In the genomic region with DNA sequence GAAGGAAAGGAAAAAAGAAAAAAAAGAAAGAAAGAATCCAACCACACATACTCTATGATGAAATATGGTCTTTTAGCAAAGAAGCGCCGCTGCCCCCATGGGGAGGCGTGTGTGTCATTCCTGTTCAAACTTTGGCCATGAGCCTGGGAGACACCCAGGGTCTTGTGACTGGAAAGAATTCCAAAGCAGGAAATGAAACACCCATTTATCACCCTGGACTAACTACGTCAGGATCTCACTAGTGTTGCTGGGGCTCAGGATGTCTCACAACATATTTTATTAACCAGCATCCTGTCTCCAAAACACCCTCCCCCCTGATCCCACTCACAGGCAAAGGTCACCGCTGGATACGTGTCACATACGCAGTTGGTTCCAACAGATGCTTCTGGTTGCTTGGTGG, we compare ENCODE assay signal across 10 mouse cellular contexts. TPM values are rescaled to one million over a fixed set of nuclear protein-coding genes. Genes with fewer than 3 reads are reported as not detected.
DNase-seq lines count a peak whose midpoint lies in the region; ATAC-seq and TF ChIP-seq lines count a peak whose summit lies in the region.
"Had no signal": no experiment of that assay in that cellular context is flagged by ENCODE, and none has a peak within 500 bp of the region (broad histone marks: within the 10 kb centered on the region; RNA-seq: fewer than 3 reads in every experiment).

No protein-coding gene starts in this region.

- 0 out of 2 replicates have a peak, but pooled peaks have one; percentile 6 for TF ChIP-seq CTCF in heart, adult 2 months (IDR thresholded peaks at IDR 0.05)

- no peaks in the 10 kb centered on the region for H3K9me3 ChIP-seq in embryonic facial prominence, embryonic 14.5 days (ENCODE audit: control insufficient read depth, low read length)
- no peaks in the 10 kb centered on the region for H3K9me3 ChIP-seq in embryonic facial prominence, embryonic 10.5 days
- H3K9me3 ChIP-seq in kidney, embryonic 16.5 days (ENCODE audit: low read length), result no peaks in the 10 kb centered on the region

- peak; percentile 32 for DNase-seq in embryonic facial prominence, embryonic 14.5 days (ENCODE audit: low spot score)
- no peak for DNase-seq in embryonic facial prominence, embryonic 10.5 days (ENCODE audit: low spot score)
- peak in 1 of 2 experiments; percentile 57 for DNase-seq in heart, adult 2 months
- peak; percentile 80 for DNase-seq in lung, postnatal 25 days (ENCODE audit: low spot score)
- no peak for DNase-seq in layer of hippocampus, postnatal 25 days (ENCODE audit: extremely low spot score in 1 of 2, low spot score in 1 of 2)
- no peak for DNase-seq in ovary, postnatal 14 days (ENCODE audit: low spot score)
- no peak for DNase-seq in urinary bladder, adult 18-20 months (ENCODE audit: low spot score in 2 of 2)

- H3K27me3 ChIP-seq in embryonic facial prominence, embryonic 14.5 days (replicated peaks; ENCODE audit: control insufficient read depth, insufficient read depth, low read length), result no peaks in the 10 kb centered on the region
- no peaks in the 10 kb centered on the region for H3K27me3 ChIP-seq in embryonic facial prominence, embryonic 10.5 days (replicated peaks; ENCODE audit: low read depth, poor library complexity, severe bottlenecking)
- no peaks in the 10 kb centered on the region for H3K27me3 ChIP-seq in heart, adult 2 months (ENCODE audit: control insufficient read depth, insufficient read depth, low read length)
- H3K27me3 ChIP-seq in kidney, embryonic 16.5 days (ENCODE audit: insufficient read depth, low read length), result no peaks in the 10 kb centered on the region

- intact Hi-C loops in heart, adult 2 months (cut with DNase I), result loop anchor here (1.0 kb wide), 1 partner anchor 32 kb away; no protein-coding TSS in a partner anchor

- no peak for ATAC-seq in embryonic facial prominence, embryonic 14.5 days (ENCODE audit: low read depth)
- ATAC-seq in kidney, embryonic 16.5 days (ENCODE audit: low FRiP score, low TSS enrichment), result peak; percentile 67

- TF ChIP-seq EP300 in heart, adult 2 months (IDR thresholded peaks at IDR 0.05; ENCODE audit: insufficient read depth, low read depth, low read length), result no peak

- H3K4me3 ChIP-seq in embryonic facial prominence, embryonic 14.5 days (ENCODE audit: low read depth, low read length), result no peak overlapping the region
- no peak overlapping the region for H3K4me3 ChIP-seq in embryonic facial prominence, embryonic 10.5 days
- no peak overlapping the region for H3K4me3 ChIP-seq in heart, adult 2 months
- no peak overlapping the region for H3K4me3 ChIP-seq in kidney, embryonic 16.5 days (ENCODE audit: low read length)
- H3K4me3 ChIP-seq: erythroblast, embryonic 14.5 days had no signal

- H3K79me2 ChIP-seq in heart, adult 2 months (replicated peaks; ENCODE audit: control insufficient read depth, insufficient read depth, low read length), result no peaks in the 10 kb centered on the region

- H3K27ac ChIP-seq in embryonic facial prominence, embryonic 14.5 days (replicated peaks; ENCODE audit: low read depth, low read length), result no peak overlapping the region
- H3K27ac ChIP-seq in embryonic facial prominence, embryonic 10.5 days (replicated peaks), result no peak overlapping the region
- no peak overlapping the region for H3K27ac ChIP-seq in heart, adult 2 months
- H3K27ac ChIP-seq in kidney, embryonic 16.5 days (ENCODE audit: low read length), result peak overlapping the region; percentile 63; the same call in 1 of the 2 replicates

- H3K4me1 ChIP-seq in embryonic facial prominence, embryonic 14.5 days (ENCODE audit: control insufficient read depth, insufficient read depth, low read length), result peaks cover 13% of the 10 kb centered on the region; the same call in 1 of the 2 replicates
- peaks cover 19% of the 10 kb centered on the region for H3K4me1 ChIP-seq in embryonic facial prominence, embryonic 10.5 days
- peaks cover 18% of the 10 kb centered on the region for H3K4me1 ChIP-seq in heart, adult 2 months (ENCODE audit: control insufficient read depth, insufficient read depth, low read length)
- H3K4me1 ChIP-seq in kidney, embryonic 16.5 days (ENCODE audit: insufficient read depth, low read length), result peaks cover 46% of the 10 kb centered on the region

- TF ChIP-seq POLR2A in heart, adult 2 months (IDR thresholded peaks at IDR 0.05; ENCODE audit: insufficient read depth, low read depth, low read length), result no peak

- no peak overlapping the region for H3K9ac ChIP-seq in embryonic facial prominence, embryonic 14.5 days (ENCODE audit: low read depth, low read length)
- H3K9ac ChIP-seq in heart, adult 2 months (ENCODE audit: low read depth, low read length), result no peak overlapping the region
- H3K9ac ChIP-seq in kidney, embryonic 16.5 days (replicated peaks; ENCODE audit: low read length), result no peak overlapping the region

- 73% methylated on average over 7 of the region's 7 CpGs for WGBS in embryonic facial prominence, embryonic 14.5 days
- 85% methylated on average over 7 of the region's 7 CpGs for WGBS in embryonic facial prominence, embryonic 10.5 days
- WGBS in heart, adult 2 months, result 31% methylated on average over 7 of the region's 7 CpGs
- 35% methylated on average over 7 of the region's 7 CpGs for WGBS in kidney, embryonic 16.5 days

- H3K36me3 ChIP-seq in embryonic facial prominence, embryonic 14.5 days (ENCODE audit: control insufficient read depth, insufficient read depth, low read length), result no peaks in the 10 kb centered on the region
- no peaks in the 10 kb centered on the region for H3K36me3 ChIP-seq in embryonic facial prominence, embryonic 10.5 days (replicated peaks)
- no peaks in the 10 kb centered on the region for H3K36me3 ChIP-seq in heart, adult 2 months (ENCODE audit: control insufficient read depth, insufficient read depth, low read length)
- no peaks in the 10 kb centered on the region for H3K36me3 ChIP-seq in kidney, embryonic 16.5 days (ENCODE audit: insufficient read depth, low read length)

- H3K4me2 ChIP-seq in embryonic facial prominence, embryonic 14.5 days (ENCODE audit: low read depth, low read length), result no peak overlapping the region
- H3K4me2 ChIP-seq in kidney, embryonic 16.5 days (replicated peaks; ENCODE audit: low read depth, low read length), result no peak overlapping the region

RNA-seq across cellular contexts. Expression of a gene that starts 21.3 kb away (rescaled TPM):
- polyA plus RNA-seq in embryonic facial prominence, embryonic 14.5 days (2014; fragmentation: Nextera tagmentation; extraction: Ambion mirVana), result 0.86 and 1.2 TPM in 2 replicates
- 0.74 and 1.0 TPM in 2 replicates for polyA plus RNA-seq in embryonic facial prominence, embryonic 10.5 days (2016; fragmentation: Nextera tagmentation; extraction: Ambion mirVana)
- 1 to 10 TPM; 2.6 to 2.7 TPM for total RNA-seq in heart, adult 2 months (2021)
- polyA plus RNA-seq in heart, adult 2 months (2012; rRNA removed), result 1.4 and 1.6 TPM in 2 replicates
- 1.1 and 1.4 TPM in 2 replicates for polyA plus RNA-seq in kidney, embryonic 16.5 days (2015; fragmentation: Nextera tagmentation; extraction: Ambion mirVana)
- total RNA-seq in layer of hippocampus, postnatal 25 days (2021), result 1 to 10 TPM; 2.2 to 2.4 TPM
- polyA plus RNA-seq: erythroblast, embryonic 14.5 days had no signal

RNA-seq across cellular contexts. Expression of a gene that starts 31.8 kb away (rescaled TPM):
- polyA plus RNA-seq in embryonic facial prominence, embryonic 14.5 days (2014; fragmentation: Nextera tagmentation; extraction: Ambion mirVana), result 119 and 148 TPM in 2 replicates
- polyA plus RNA-seq in embryonic facial prominence, embryonic 10.5 days (2016; fragmentation: Nextera tagmentation; extraction: Ambion mirVana), result 189 and 190 TPM in 2 replicates
- total RNA-seq in heart, adult 2 months (2021), result 100 to 1,000 TPM; 148 to 191 TPM
- 152 and 158 TPM in 2 replicates for polyA plus RNA-seq in heart, adult 2 months (2012; rRNA removed)
- 130 and 134 TPM in 2 replicates for polyA plus RNA-seq in kidney, embryonic 16.5 days (2015; fragmentation: Nextera tagmentation; extraction: Ambion mirVana)
- total RNA-seq in layer of hippocampus, postnatal 25 days (2021), result 10 to 100 TPM; 55.2 to 63.5 TPM

RNA-seq across cellular contexts. Expression of a gene that starts 32.5 kb away (rescaled TPM):
- 0.28 and 0.75 TPM in 2 replicates for polyA plus RNA-seq in embryonic facial prominence, embryonic 14.5 days (2014; fragmentation: Nextera tagmentation; extraction: Ambion mirVana)
- 0.02 and 0.08 TPM in 2 replicates for polyA plus RNA-seq in embryonic facial prominence, embryonic 10.5 days (2016; fragmentation: Nextera tagmentation; extraction: Ambion mirVana)
- total RNA-seq in heart, adult 2 months (2021), result not detected
- polyA plus RNA-seq in heart, adult 2 months (2012; rRNA removed), result 0.26 and 0.86 TPM in 2 replicates
- 0.04 and 0.05 TPM in 2 replicates for polyA plus RNA-seq in kidney, embryonic 16.5 days (2015; fragmentation: Nextera tagmentation; extraction: Ambion mirVana)
- 1 to 10 TPM in 1 of 2 experiments, under 1 TPM in 1; 0.74 to 1.3 TPM for total RNA-seq in layer of hippocampus, postnatal 25 days (2021)
- polyA plus RNA-seq: erythroblast, embryonic 14.5 days had no signal

RNA-seq across cellular contexts. Expression of a gene that starts 32.5 kb away (rescaled TPM):
- 10.7 and 12.5 TPM in 2 replicates for polyA plus RNA-seq in embryonic facial prominence, embryonic 14.5 days (2014; fragmentation: Nextera tagmentation; extraction: Ambion mirVana)
- 19.9 and 21.4 TPM in 2 replicates for polyA plus RNA-seq in embryonic facial prominence, embryonic 10.5 days (2016; fragmentation: Nextera tagmentation; extraction: Ambion mirVana)
- 10 to 100 TPM in 1 of 2 experiments, 1 to 10 TPM in 1; 8.5 to 11.7 TPM for total RNA-seq in heart, adult 2 months (2021)
- 8.1 and 8.6 TPM in 2 replicates for polyA plus RNA-seq in heart, adult 2 months (2012; rRNA removed)
- 20.5 and 21.0 TPM in 2 replicates for polyA plus RNA-seq in kidney, embryonic 16.5 days (2015; fragmentation: Nextera tagmentation; extraction: Ambion mirVana)
- total RNA-seq in layer of hippocampus, postnatal 25 days (2021), result 1 to 10 TPM; 1.0 to 1.2 TPM

RNA-seq across cellular contexts. Expression of a gene that starts 50.9 kb away (rescaled TPM):
- polyA plus RNA-seq in embryonic facial prominence, embryonic 14.5 days (2014; fragmentation: Nextera tagmentation; extraction: Ambion mirVana), result 0.38 and 0.58 TPM in 2 replicates
- not detected in 2 replicates for polyA plus RNA-seq in embryonic facial prominence, embryonic 10.5 days (2016; fragmentation: Nextera tagmentation; extraction: Ambion mirVana)
- 1 to 10 TPM; 1.9 to 2.1 TPM for total RNA-seq in heart, adult 2 months (2021)
- 0.02 TPM in 1 of 2 replicates, not detected in the other for polyA plus RNA-seq in heart, adult 2 months (2012; rRNA removed)
- polyA plus RNA-seq in kidney, embryonic 16.5 days (2015; fragmentation: Nextera tagmentation; extraction: Ambion mirVana), result 0.06 TPM in 2 replicates
- under 1 TPM; 0.39 to 0.59 TPM for total RNA-seq in layer of hippocampus, postnatal 25 days (2021)
- polyA plus RNA-seq: erythroblast, embryonic 14.5 days; intestine, embryonic 14.5 days had no signal

Comparison
In these comparisons a context has a peak if more than half of its experiments do, and no peak if none do; other contexts are left out.
1. DNase-seq: peak in embryonic facial prominence, embryonic 14.5 days (single experiment) and lung, postnatal 25 days (single experiment); none in embryonic facial prominence, embryonic 10.5 days (single experiment), layer of hippocampus, postnatal 25 days (0 of 2), ovary, postnatal 14 days (single experiment) and urinary bladder, adult 18-20 months (0 of 2).